Mouse (Mus musculus): ENCODE measurements at regions not wholly inside any gene's neighbourhood (a gene's known extent, or its start where the extent isn't known, plus 50 kb on each side); places are given as distances from the start of the nearest gene placed in this dataset.

DNA sequence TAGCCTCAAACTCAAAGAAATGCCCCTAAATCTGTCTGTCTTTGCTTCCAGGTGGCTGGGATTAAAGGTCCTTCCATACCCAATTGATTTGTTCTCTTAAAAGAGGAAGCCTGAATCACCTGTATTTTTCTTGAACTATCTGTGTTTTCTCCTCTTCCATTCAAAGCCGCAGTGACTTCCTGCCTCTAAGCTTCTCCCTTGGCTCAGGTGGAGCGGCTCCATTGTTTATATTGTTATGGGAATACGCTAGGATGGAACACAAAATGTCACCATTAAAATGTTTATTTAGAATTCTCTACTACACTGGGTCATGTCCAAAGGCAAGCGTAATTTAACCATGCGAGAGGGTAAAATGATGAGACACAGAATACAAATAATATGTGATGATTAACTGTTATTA, 118.2 kb upstream of the Krr1 start:
- Histone ChIP-seq H3K9me3 (ENCODE audit: control insufficient read depth, low read length) (no peaks in the 10 kb centered on the region), H3K27ac (replicated peaks; ENCODE audit: low read depth, low read length) (no peak overlapping the region), H3K9ac (ENCODE audit: low read depth, low read length) (no peak overlapping the region), H3K36me3 (ENCODE audit: control insufficient read depth, insufficient read depth, low read length) (no peaks in the 10 kb centered on the region), H3K27me3 (replicated peaks; ENCODE audit: control insufficient read depth, insufficient read depth, low read length) (no peaks in the 10 kb centered on the region), H3K4me2 (ENCODE audit: low read depth, low read length) (no peak overlapping the region), H3K4me3 (ENCODE audit: low read depth, low read length) (no peak overlapping the region), H3K4me1 (ENCODE audit: control insufficient read depth, insufficient read depth, low read length) (no peaks in the 10 kb centered on the region)
- no peak for DNase-seq (ENCODE audit: low spot score)
- ATAC-seq (ENCODE audit: low read depth), result no peak
- 80% methylated on average over 5 of the region's 5 CpGs for WGBS

DNA sequence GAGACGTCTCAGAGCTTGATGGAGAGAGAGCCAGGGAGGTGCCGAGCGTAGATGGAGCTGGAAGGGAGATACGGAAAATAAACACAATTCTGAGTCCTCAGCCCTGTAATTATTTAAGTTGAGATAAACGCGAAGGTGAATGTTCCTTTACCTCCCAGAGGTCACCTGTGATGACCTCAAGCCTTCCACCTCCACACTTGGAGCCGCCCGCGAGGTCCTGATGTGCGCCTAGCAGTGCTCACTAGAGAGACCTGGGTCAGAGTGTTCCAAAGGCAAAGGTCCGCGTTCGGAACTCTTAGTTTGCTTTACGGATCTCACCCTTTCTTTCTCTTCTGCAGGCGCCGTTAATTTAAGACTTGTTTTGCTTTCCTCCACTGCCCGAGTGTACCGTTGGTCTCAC, 117.0 kb upstream of the Krr1 start:
- H3K36me3 ChIP-seq (ENCODE audit: control insufficient read depth, insufficient read depth, low read length), result no peaks in the 10 kb centered on the region
- DNase-seq (ENCODE audit: low spot score) (no peak), ATAC-seq (ENCODE audit: low read depth) (no peak)
- no peak overlapping the region for H3K27ac ChIP-seq (replicated peaks; ENCODE audit: low read depth, low read length)
- H3K27me3 ChIP-seq (replicated peaks; ENCODE audit: control insufficient read depth, insufficient read depth, low read length), result no peaks in the 10 kb centered on the region
- 93% methylated on average over 18 of the region's 18 CpGs for WGBS
- no peak overlapping the region for H3K4me2 ChIP-seq (ENCODE audit: low read depth, low read length)
- no peaks in the 10 kb centered on the region for H3K9me3 ChIP-seq (ENCODE audit: control insufficient read depth, low read length)
- H3K4me1 ChIP-seq (ENCODE audit: control insufficient read depth, insufficient read depth, low read length), result no peaks in the 10 kb centered on the region
- no peak overlapping the region for H3K4me3 ChIP-seq (ENCODE audit: low read depth, low read length)
- no peak overlapping the region for H3K9ac ChIP-seq (ENCODE audit: low read depth, low read length)

DNA sequence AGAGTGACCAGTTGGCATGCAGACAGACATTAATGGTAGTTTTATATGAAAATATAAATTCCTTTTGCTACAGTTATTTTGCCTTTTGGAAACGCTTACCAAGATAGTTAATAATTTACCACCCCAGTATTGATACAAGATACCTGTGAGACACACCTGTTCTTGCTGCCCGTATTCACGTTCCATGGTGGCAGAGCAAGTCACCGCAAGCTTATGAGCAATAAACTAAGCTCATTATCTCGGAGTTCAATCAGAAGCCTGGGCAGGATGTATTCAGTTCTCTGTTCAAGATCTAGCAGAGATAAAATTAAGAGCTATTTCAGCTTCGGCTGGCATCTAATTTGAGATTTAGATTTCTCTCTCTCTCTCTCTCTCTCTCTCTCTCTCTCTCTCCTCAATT, 114.1 kb upstream of the Krr1 start:
- Histone ChIP-seq H3K4me3 (ENCODE audit: low read depth, low read length) (no peak overlapping the region), H3K27ac (replicated peaks; ENCODE audit: low read depth, low read length) (no peak overlapping the region), H3K4me1 (ENCODE audit: control insufficient read depth, insufficient read depth, low read length) (no peaks in the 10 kb centered on the region), H3K9me3 (ENCODE audit: control insufficient read depth, low read length) (no peaks in the 10 kb centered on the region), H3K4me2 (ENCODE audit: low read depth, low read length) (no peak overlapping the region), H3K27me3 (replicated peaks; ENCODE audit: control insufficient read depth, insufficient read depth, low read length) (no peaks in the 10 kb centered on the region), H3K9ac (ENCODE audit: low read depth, low read length) (no peak overlapping the region), H3K36me3 (ENCODE audit: control insufficient read depth, insufficient read depth, low read length) (no peaks in the 10 kb centered on the region)
- ATAC-seq (ENCODE audit: low read depth), result no peak
- WGBS, result 67% methylated on average over 6 of the region's 6 CpGs
- DNase-seq (ENCODE audit: low spot score), result no peak

DNA sequence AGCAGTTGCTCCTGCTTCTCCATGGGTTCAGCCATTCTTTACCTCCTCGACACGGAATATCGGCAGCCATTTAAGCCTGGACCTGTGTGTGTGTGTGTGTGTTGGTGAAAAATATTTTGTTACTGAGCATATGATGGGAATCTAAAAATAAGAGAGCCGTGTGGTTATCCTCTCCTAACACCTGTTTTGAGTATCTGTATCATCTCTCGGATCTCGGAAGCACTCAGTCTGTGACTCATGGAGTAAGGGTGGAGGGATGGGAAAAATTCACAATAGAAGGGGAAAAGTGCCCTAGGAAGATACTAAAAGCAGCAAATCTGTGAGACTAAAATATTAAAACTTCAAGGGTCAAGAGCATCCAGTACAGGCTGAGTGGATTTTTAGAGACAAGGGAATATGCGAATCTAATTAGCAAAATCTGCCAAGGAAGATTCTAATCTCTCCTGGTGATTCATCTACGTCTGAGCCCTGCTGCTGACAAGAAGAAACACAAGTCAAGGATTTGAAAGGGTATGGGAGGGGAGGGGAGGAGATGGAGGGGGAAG, 107.1 kb upstream of the Krr1 start:
- no peak overlapping the region for H3K27ac ChIP-seq (replicated peaks; ENCODE audit: low read depth, low read length)
- DNase-seq (ENCODE audit: low spot score) (peak; percentile 14), ATAC-seq (ENCODE audit: low read depth) (no peak)
- no peaks in the 10 kb centered on the region for H3K9me3 ChIP-seq (ENCODE audit: control insufficient read depth, low read length)
- no peak overlapping the region for H3K9ac ChIP-seq (ENCODE audit: low read depth, low read length)
- no peaks in the 10 kb centered on the region for H3K27me3 ChIP-seq (replicated peaks; ENCODE audit: control insufficient read depth, insufficient read depth, low read length)
- H3K36me3 ChIP-seq (ENCODE audit: control insufficient read depth, insufficient read depth, low read length), result no peaks in the 10 kb centered on the region
- H3K4me1 ChIP-seq (ENCODE audit: control insufficient read depth, insufficient read depth, low read length), result peaks cover 4% of the 10 kb centered on the region; the same call in 1 of the 2 replicates
- H3K4me2 ChIP-seq (ENCODE audit: low read depth, low read length), result no peak overlapping the region
- 68% methylated on average over 8 of the region's 8 CpGs for WGBS
- H3K4me3 ChIP-seq (ENCODE audit: low read depth, low read length), result no peak overlapping the region

DNA sequence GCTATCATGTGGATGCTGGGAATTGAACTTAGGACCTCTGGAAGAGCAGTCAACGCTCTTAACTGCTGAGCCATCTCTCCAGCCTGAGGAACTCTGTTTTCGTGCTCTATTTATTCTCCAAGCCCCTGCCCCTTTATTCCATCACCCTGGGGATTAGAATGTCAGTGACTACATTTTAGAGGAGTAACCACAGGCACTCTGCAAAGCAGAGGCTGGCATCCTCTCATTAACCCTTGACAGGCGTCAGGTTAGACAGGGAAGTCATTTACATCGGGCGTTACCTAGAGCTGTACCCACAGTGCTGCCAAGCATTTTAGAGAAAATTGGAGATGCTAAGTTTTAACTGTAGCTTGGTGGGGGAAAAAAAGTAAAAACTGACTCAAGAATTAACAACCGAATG, 105.4 kb upstream of the Krr1 start:
- no peaks in the 10 kb centered on the region for H3K9me3 ChIP-seq (ENCODE audit: control insufficient read depth, low read length)
- no peak overlapping the region for H3K9ac ChIP-seq (ENCODE audit: low read depth, low read length)
- H3K36me3 ChIP-seq (ENCODE audit: control insufficient read depth, insufficient read depth, low read length), result no peaks in the 10 kb centered on the region
- H3K4me3 ChIP-seq (ENCODE audit: low read depth, low read length), result no peak overlapping the region
- peaks cover 4% of the 10 kb centered on the region; the same call in 1 of the 2 replicates for H3K4me1 ChIP-seq (ENCODE audit: control insufficient read depth, insufficient read depth, low read length)
- 22% methylated on average over 6 of the region's 6 CpGs for WGBS
- peak; percentile 76; the same call in 1 of the 2 replicates for ATAC-seq (ENCODE audit: low read depth)
- no peaks in the 10 kb centered on the region for H3K27me3 ChIP-seq (replicated peaks; ENCODE audit: control insufficient read depth, insufficient read depth, low read length)
- H3K4me2 ChIP-seq (ENCODE audit: low read depth, low read length), result 0 out of 2 replicates have a peak overlapping the region, but pooled peaks have one; percentile 7
- 0 out of 2 replicates have a peak overlapping the region, but pooled peaks have one; percentile 28 for H3K27ac ChIP-seq (replicated peaks; ENCODE audit: low read depth, low read length)
- peak; percentile 53 for DNase-seq (ENCODE audit: low spot score)

DNA sequence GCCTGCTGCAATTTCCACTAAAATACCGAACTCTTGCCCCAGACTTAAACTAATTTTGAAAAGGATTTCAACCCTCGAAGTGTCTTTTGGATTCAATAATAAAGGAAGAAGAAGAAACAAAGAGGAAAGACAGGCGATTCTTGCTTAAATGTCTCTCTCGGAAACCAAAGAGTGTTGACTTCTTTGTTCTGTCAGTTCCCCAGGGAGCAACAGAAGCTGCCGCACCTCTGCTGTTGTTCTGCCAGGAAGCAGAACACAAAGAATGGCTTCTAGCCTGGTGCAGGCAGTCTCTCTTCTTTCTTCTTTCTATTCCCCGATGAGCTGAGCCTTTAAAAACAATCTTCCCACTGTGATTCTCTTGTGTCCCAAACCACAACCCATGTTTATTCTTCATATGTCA, 104.9 kb upstream of the Krr1 start:
- WGBS, result 8% methylated on average over 6 of the region's 6 CpGs
- Histone ChIP-seq H3K36me3 (ENCODE audit: control insufficient read depth, insufficient read depth, low read length) (no peaks in the 10 kb centered on the region), H3K27me3 (replicated peaks; ENCODE audit: control insufficient read depth, insufficient read depth, low read length) (no peaks in the 10 kb centered on the region), H3K4me3 (ENCODE audit: low read depth, low read length) (no peak overlapping the region), H3K9me3 (ENCODE audit: control insufficient read depth, low read length) (no peaks in the 10 kb centered on the region), H3K4me2 (ENCODE audit: low read depth, low read length) (0 out of 2 replicates have a peak overlapping the region, but pooled peaks have one; percentile 7), H3K27ac (replicated peaks; ENCODE audit: low read depth, low read length) (0 out of 2 replicates have a peak overlapping the region, but pooled peaks have one; percentile 28), H3K4me1 (ENCODE audit: control insufficient read depth, insufficient read depth, low read length) (peaks cover 4% of the 10 kb centered on the region; the same call in 1 of the 2 replicates), H3K9ac (ENCODE audit: low read depth, low read length) (no peak overlapping the region)
- peak; percentile 73 for DNase-seq (ENCODE audit: low spot score)
- peak; percentile 77; the same call in 1 of the 2 replicates for ATAC-seq (ENCODE audit: low read depth)

DNA sequence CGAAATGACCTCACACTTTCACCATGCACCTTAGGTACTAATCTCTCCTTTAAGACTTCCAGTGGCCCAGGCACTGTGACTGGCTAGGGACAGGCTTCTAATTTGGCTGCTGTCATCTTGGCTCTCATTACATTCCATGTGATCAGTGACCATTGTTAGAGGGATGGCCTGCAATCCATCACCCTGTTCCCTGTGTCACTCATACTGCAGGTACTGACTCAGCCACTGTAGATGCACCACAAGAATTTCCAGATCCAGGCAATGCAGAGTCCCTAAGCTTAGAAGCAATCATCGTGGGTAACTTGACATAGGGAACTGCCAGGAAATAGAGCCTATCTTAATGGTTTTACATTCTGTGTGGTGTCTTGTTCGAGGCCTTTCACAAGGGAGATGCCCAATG, 92.1 kb upstream of the Krr1 start:
- Histone ChIP-seq H3K9ac (ENCODE audit: low read depth, low read length) (no peak overlapping the region), H3K36me3 (ENCODE audit: control insufficient read depth, insufficient read depth, low read length) (no peaks in the 10 kb centered on the region), H3K4me2 (ENCODE audit: low read depth, low read length) (no peak overlapping the region), H3K27ac (replicated peaks; ENCODE audit: low read depth, low read length) (no peak overlapping the region), H3K27me3 (replicated peaks; ENCODE audit: control insufficient read depth, insufficient read depth, low read length) (no peaks in the 10 kb centered on the region), H3K4me3 (ENCODE audit: low read depth, low read length) (no peak overlapping the region), H3K4me1 (ENCODE audit: control insufficient read depth, insufficient read depth, low read length) (no peaks in the 10 kb centered on the region), H3K9me3 (ENCODE audit: control insufficient read depth, low read length) (no peaks in the 10 kb centered on the region)
- WGBS, result 64% methylated on average over 3 of the region's 3 CpGs
- no peak for DNase-seq (ENCODE audit: low spot score)
- no peak for ATAC-seq (ENCODE audit: low read depth)

DNA sequence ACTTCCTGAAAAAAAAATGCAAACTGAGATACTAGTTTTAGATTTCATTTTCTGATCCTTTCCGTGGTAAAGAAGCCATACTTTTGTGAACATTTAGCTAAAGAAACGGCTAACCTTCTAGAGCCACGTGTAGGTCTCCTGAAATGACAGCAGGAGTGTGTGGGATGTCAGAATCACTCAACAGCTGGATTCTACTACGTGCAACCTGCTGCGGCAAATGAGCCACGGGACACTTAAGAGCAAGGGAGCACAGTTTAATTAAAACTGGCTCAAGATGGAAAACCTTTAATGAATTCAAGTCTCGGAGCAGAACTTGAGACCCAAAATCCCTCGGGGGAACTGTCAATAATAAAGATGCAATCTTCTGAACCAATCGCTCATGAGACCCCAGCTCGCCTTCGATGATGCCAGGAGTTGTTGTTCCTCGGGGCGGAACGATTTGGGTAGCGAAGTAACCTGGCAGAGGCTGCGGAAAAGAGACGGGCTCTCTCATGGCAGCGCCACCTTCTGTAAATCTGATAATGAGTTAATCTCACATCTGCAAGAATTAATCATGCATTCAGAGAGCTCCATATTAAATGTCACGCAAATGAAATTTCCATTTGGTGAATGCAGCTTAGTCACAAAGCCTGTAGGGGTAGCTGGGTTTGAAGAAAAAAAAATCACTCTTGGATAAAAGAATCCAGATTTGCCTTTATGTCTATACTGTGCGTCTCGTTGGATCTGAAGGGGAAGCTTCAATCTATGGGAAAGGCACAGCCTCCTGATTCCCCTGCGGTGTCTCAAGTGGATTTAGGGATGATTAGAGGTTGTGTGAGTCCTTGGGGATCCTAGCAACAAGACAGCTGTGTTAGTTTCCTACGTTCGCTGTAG, 90.9 kb upstream of the Krr1 start:
- DNase-seq (ENCODE audit: low spot score) (peak; percentile 53), ATAC-seq (ENCODE audit: low read depth) (peak; percentile 62; the same call in 1 of the 2 replicates)
- Histone ChIP-seq H3K9ac (ENCODE audit: low read depth, low read length) (no peak overlapping the region), H3K27ac (replicated peaks; ENCODE audit: low read depth, low read length) (no peak overlapping the region), H3K36me3 (ENCODE audit: control insufficient read depth, insufficient read depth, low read length) (no peaks in the 10 kb centered on the region), H3K9me3 (ENCODE audit: control insufficient read depth, low read length) (no peaks in the 10 kb centered on the region), H3K4me3 (ENCODE audit: low read depth, low read length) (no peak overlapping the region), H3K4me2 (ENCODE audit: low read depth, low read length) (peak overlapping the region; percentile 20), H3K4me1 (ENCODE audit: control insufficient read depth, insufficient read depth, low read length) (no peaks in the 10 kb centered on the region), H3K27me3 (replicated peaks; ENCODE audit: control insufficient read depth, insufficient read depth, low read length) (no peaks in the 10 kb centered on the region)
- 50% methylated on average over 24 of the region's 24 CpGs for WGBS

Data from embryonic facial prominence, embryonic 14.5 days (tissue).